8 mouse cellular contexts compared by ENCODE assay signal in the genomic region with DNA sequence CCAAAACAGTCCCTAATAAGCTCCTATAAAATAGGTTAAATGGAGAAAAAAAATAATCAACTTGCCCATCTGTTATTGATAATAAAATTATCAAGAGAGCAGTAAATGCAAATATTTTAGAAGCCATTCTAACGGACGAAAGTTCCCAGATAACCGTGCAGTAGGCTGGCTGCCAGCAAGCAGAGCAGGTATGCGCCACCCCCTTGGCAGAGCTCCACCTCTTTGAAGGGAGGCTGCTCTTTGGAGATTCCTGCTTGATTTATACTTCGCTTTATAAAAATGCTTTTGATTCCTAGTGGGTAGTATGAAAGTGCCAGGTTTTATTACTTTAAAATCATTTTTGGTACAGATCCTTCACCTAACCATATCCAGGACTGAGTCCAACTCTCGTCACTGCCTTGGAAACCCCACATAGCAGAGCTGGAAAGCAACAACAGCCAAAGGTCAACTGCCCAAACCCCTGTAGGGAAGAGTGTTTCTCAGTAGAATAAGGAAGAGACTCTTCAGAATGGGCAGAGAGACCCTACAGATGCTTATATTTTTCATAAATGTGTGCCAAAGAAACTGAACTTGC.
A peak's percentile ranks its signal among the peaks of the same experiment; 100 is the strongest.
DNase-seq lines count a peak whose midpoint lies in the region; ATAC-seq and TF ChIP-seq lines count a peak whose summit lies in the region.

No protein-coding gene starts in this region.

- no peak for TF ChIP-seq EP300 in liver, postnatal 0 days (IDR thresholded peaks at IDR 0.05; ENCODE audit: low read depth)

- TF ChIP-seq POLR2A in liver, adult 2 months (IDR thresholded peaks at IDR 0.05; ENCODE audit: extremely low read depth, insufficient read depth, low read length) = no peak

- no peak overlapping the region for H3K9ac ChIP-seq in liver, adult 2 months (ENCODE audit: low read depth, low read length)
- H3K9ac ChIP-seq in liver, embryonic 11.5 days (ENCODE audit: low read depth, low read length) = no peak overlapping the region
- H3K9ac ChIP-seq in heart, embryonic 14.5 days (ENCODE audit: low read length) = no peak overlapping the region
- H3K9ac ChIP-seq in liver, postnatal 0 days (replicated peaks) = no peak overlapping the region

- DNase-seq in adrenal gland, adult (ENCODE audit: inconsistent age in 2 of 2, low spot score in 1 of 2) = peak; percentile 82 to 92
- no peak for DNase-seq in adrenal gland, postnatal 4 days (ENCODE audit: low spot score in 2 of 2)
- peak; percentile 78 for DNase-seq in liver, adult 2 months (ENCODE audit: extremely low read depth, low read depth, low spot score)
- DNase-seq in liver, embryonic 11.5 days (ENCODE audit: low spot score) = no peak
- DNase-seq in liver, postnatal 0 days = peak; percentile 52
- no peak for DNase-seq in spleen, postnatal 14 days (ENCODE audit: low spot score in 2 of 2)
- no peak for DNase-seq in forebrain, embryonic 10.5 days (ENCODE audit: extremely low spot score, low spot score)

- no peak for TF ChIP-seq CTCF in liver, adult 2 months (IDR thresholded peaks at IDR 0.05; ENCODE audit: low read depth, low read length)
- TF ChIP-seq CTCF in liver, postnatal 0 days (IDR thresholded peaks at IDR 0.05; ENCODE audit: low read depth) = no peak

- peaks cover 14% of the 10 kb centered on the region; the same call in 1 of the 2 replicates for H3K79me2 ChIP-seq in liver, adult 2 months (ENCODE audit: control insufficient read depth, insufficient read depth, low read length)

- WGBS in liver, adult 2 months = 25% methylated on average over 6 of the region's 6 CpGs
- WGBS in liver, embryonic 11.5 days = 58% methylated on average over 6 of the region's 6 CpGs
- 11% methylated on average over 6 of the region's 6 CpGs for WGBS in heart, embryonic 14.5 days
- 45% methylated on average over 6 of the region's 6 CpGs for WGBS in liver, postnatal 0 days (ENCODE audit: insufficient replicate concordance)
- 70% methylated on average over 6 of the region's 6 CpGs for WGBS in forebrain, embryonic 10.5 days

- no peaks in the 10 kb centered on the region for H3K27me3 ChIP-seq in liver, adult 2 months (ENCODE audit: control insufficient read depth, insufficient read depth, low read length)
- no peaks in the 10 kb centered on the region for H3K27me3 ChIP-seq in liver, embryonic 11.5 days (replicated peaks; ENCODE audit: control insufficient read depth, insufficient read depth, low read length)
- H3K27me3 ChIP-seq in heart, embryonic 14.5 days (ENCODE audit: control insufficient read depth, insufficient read depth, low read length) = no peaks in the 10 kb centered on the region
- H3K27me3 ChIP-seq in liver, postnatal 0 days (ENCODE audit: insufficient read depth, low read length) = no peaks in the 10 kb centered on the region
- no peaks in the 10 kb centered on the region for H3K27me3 ChIP-seq in forebrain, embryonic 10.5 days (ENCODE audit: poor library complexity, severe bottlenecking)

- H3K4me3 ChIP-seq in liver, adult 2 months (ENCODE audit: insufficient read depth, low read depth, low read length) = peak overlapping the region; percentile 27
- H3K4me3 ChIP-seq in liver, embryonic 11.5 days (ENCODE audit: low read depth, low read length) = no peak overlapping the region
- peak overlapping the region in 1 of 2 experiments; percentile 16; a peak in 3 of 4 replicates for H3K4me3 ChIP-seq in heart, embryonic 14.5 days (ENCODE audit: control insufficient read depth in 1 of 2, insufficient read depth in 1 of 2, low read depth in 1 of 2, low read length in 2 of 2)
- peak overlapping the region; percentile 25 for H3K4me3 ChIP-seq in liver, postnatal 0 days (ENCODE audit: low read depth, low read length)
- H3K4me3 ChIP-seq in forebrain, embryonic 10.5 days = no peak overlapping the region

- ATAC-seq in liver, embryonic 11.5 days (replicated peaks; ENCODE audit: low FRiP score) = no peak
- ATAC-seq in heart, embryonic 14.5 days (ENCODE audit: insufficient number of reproducible peaks, insufficient read depth, low FRiP score, low read depth) = no peak
- ATAC-seq in liver, postnatal 0 days = peak; percentile 59; the same call in 1 of the 2 replicates

- no peaks in the 10 kb centered on the region for H3K36me3 ChIP-seq in liver, adult 2 months (ENCODE audit: control insufficient read depth, insufficient read depth, low read length)
- H3K36me3 ChIP-seq in liver, embryonic 11.5 days (ENCODE audit: control insufficient read depth, insufficient read depth, low read length) = no peaks in the 10 kb centered on the region
- no peaks in the 10 kb centered on the region for H3K36me3 ChIP-seq in heart, embryonic 14.5 days (ENCODE audit: control insufficient read depth, insufficient read depth, low read length)
- no peaks in the 10 kb centered on the region for H3K36me3 ChIP-seq in liver, postnatal 0 days (replicated peaks; ENCODE audit: insufficient read depth, low read length)
- H3K36me3 ChIP-seq in forebrain, embryonic 10.5 days (replicated peaks) = no peaks in the 10 kb centered on the region

- no peak overlapping the region for H3K4me2 ChIP-seq in liver, embryonic 11.5 days
- H3K4me2 ChIP-seq in heart, embryonic 14.5 days (ENCODE audit: low read length) = peak overlapping the region; percentile 51
- peak overlapping the region; percentile 45; the same call in 1 of the 2 replicates for H3K4me2 ChIP-seq in liver, postnatal 0 days (ENCODE audit: low read depth, low read length)

- peak overlapping the region; percentile 39 for H3K27ac ChIP-seq in liver, adult 2 months (replicated peaks; ENCODE audit: insufficient read depth, low read depth, low read length)
- no peak overlapping the region for H3K27ac ChIP-seq in liver, embryonic 11.5 days (ENCODE audit: low read depth, low read length)
- peak overlapping the region in 1 of 2 experiments; percentile 51; a peak in 2 of 4 replicates for H3K27ac ChIP-seq in heart, embryonic 14.5 days (replicated peaks in 1 of 2; ENCODE audit: control insufficient read depth in 1 of 2, insufficient read depth in 1 of 2, low read depth in 2 of 2, low read length in 2 of 2)
- H3K27ac ChIP-seq in liver, postnatal 0 days (ENCODE audit: low read depth) = no peak overlapping the region
- H3K27ac ChIP-seq in forebrain, embryonic 10.5 days = no peak overlapping the region

- H3K4me1 ChIP-seq in liver, adult 2 months (ENCODE audit: control insufficient read depth, insufficient read depth, low read length) = peaks cover 3% of the 10 kb centered on the region; the same call in 1 of the 2 replicates
- no peaks in the 10 kb centered on the region for H3K4me1 ChIP-seq in liver, embryonic 11.5 days (replicated peaks; ENCODE audit: control insufficient read depth, insufficient read depth, low read length)
- peaks cover 8 to 28% of the 10 kb centered on the region in 2 experiments for H3K4me1 ChIP-seq in heart, embryonic 14.5 days (ENCODE audit: control insufficient read depth in 2 of 2, insufficient read depth in 2 of 2, low read length in 2 of 2)
- no peaks in the 10 kb centered on the region for H3K4me1 ChIP-seq in liver, postnatal 0 days (ENCODE audit: insufficient read depth)
- H3K4me1 ChIP-seq in forebrain, embryonic 10.5 days = peaks cover 23% of the 10 kb centered on the region; the same call in 1 of the 2 replicates

- no peaks in the 10 kb centered on the region for H3K9me3 ChIP-seq in liver, embryonic 11.5 days (ENCODE audit: control insufficient read depth, low read length)
- no peaks in the 10 kb centered on the region for H3K9me3 ChIP-seq in heart, embryonic 14.5 days (ENCODE audit: control insufficient read depth, low read length)
- no peaks in the 10 kb centered on the region for H3K9me3 ChIP-seq in liver, postnatal 0 days (ENCODE audit: low read length)
- no peaks in the 10 kb centered on the region for H3K9me3 ChIP-seq in forebrain, embryonic 10.5 days

Comparison
In these comparisons a context has a peak if more than half of its experiments do, and no peak if none do; other contexts are left out.
1. DNase-seq: peak in adrenal gland, adult (2 of 2), liver, adult 2 months (single experiment) and liver, postnatal 0 days (single experiment); none in adrenal gland, postnatal 4 days (0 of 2), liver, embryonic 11.5 days (single experiment), spleen, postnatal 14 days (0 of 2) and forebrain, embryonic 10.5 days (single experiment).
2. H3K4me3 ChIP-seq: peak in liver, adult 2 months (single experiment) and liver, postnatal 0 days (single experiment); none in liver, embryonic 11.5 days (single experiment) and forebrain, embryonic 10.5 days (single experiment).